Mouse (Mus musculus) forebrain, embryonic 14.5 days (tissue): Measurements from ENCODE around the gene Celf2. TPM values are rescaled to one million over a fixed set of nuclear protein-coding genes. Genes with fewer than 3 reads are reported as not detected.

ENCODE experiments used
- ATAC-seq: fragments of 200-750 bp; cut with Nextera tagmentation; 2 replicates; pipeline ENCODE4 v1.8.0; 2017; ENCODE audit warnings: mild to moderate bottlenecking, moderate library complexity
- DNase-seq: peaks from one replicate; pipeline ENCODE4 v3.0.0-alpha.2; 2015; ENCODE audit warnings: low spot score
- H3K27ac ChIP-seq: fragments of 300-500 bp; sonication (generic); 2 replicates; pipeline ENCODE4 v1.5.1; 2014; ENCODE audit warnings: low read depth, mild to moderate bottlenecking, control low read depth, low read length, moderate library complexity
- H3K27me3 ChIP-seq: fragments of 300-500 bp; sonication (generic); replicated peaks from 2 replicates; pipeline ENCODE4 v1.6.1; 2014; ENCODE audit warnings: low read length, control low read depth, mixed read lengths; ENCODE audit not compliant: control insufficient read depth, insufficient read depth
- H3K36me3 ChIP-seq: fragments of 300-500 bp; sonication (generic); 2 replicates; pipeline ENCODE4 v1.6.1; 2014; ENCODE audit warnings: low read length, control low read depth; ENCODE audit not compliant: control insufficient read depth, insufficient read depth
- H3K4me1 ChIP-seq: fragments of 300-500 bp; sonication (generic); 2 replicates; pipeline ENCODE4 v1.6.1; 2014; ENCODE audit warnings: antibody characterized with exemption, low read length, control low read depth; ENCODE audit not compliant: control insufficient read depth, insufficient read depth
- H3K4me2 ChIP-seq: fragments of 300-500 bp; sonication (generic); 2 replicates; pipeline ENCODE4 v1.6.1; 2014; ENCODE audit warnings: mild to moderate bottlenecking, control low read depth, low read length
- H3K4me3 ChIP-seq: fragments of 300-500 bp; sonication (generic); 2 replicates; pipeline ENCODE4 v1.5.1; 2014; ENCODE audit warnings: low read depth, low read length, control low read depth
- H3K9ac ChIP-seq: fragments of 300-500 bp; sonication (generic); 2 replicates; pipeline ENCODE4 v1.6.1; 2014; ENCODE audit warnings: mild to moderate bottlenecking, low read length, control low read depth, moderate library complexity
- H3K9me3 ChIP-seq: fragments of 300-500 bp; sonication (generic); replicated peaks from 2 replicates; pipeline ENCODE4 v1.6.1; 2016; ENCODE audit warnings: low read length, control low read depth, mixed read lengths; ENCODE audit not compliant: control insufficient read depth
- whole genome bisulfite sequencing: fragments of 180-500 bp; shearing (Covaris S2); extraction: QIAGEN DNeasy Blood & Tissue Kit; methylation state at CpG from one replicate; pipeline ENCODE4 v1.1.7; 2014; 5-methylcytosine and 5-hydroxymethylcytosine counted together
- polyA plus RNA-seq: library from polyadenylated mRNA; unstranded; fragments of >200 nt; fragmentation: Nextera tagmentation; extraction: Ambion mirVana; gene quantifications from 2 replicates; pipeline ENCODE4 v1.2.1, GENCODE M21; 2014

Celf2 gene
- polyA plus RNA-seq, 1 experiment from 2014 or later, result 198 TPM

GRCm38 (mm10) chr2:6598879-6599167 lies 910.5 kb downstream of the Celf2 start:
- H3K36me3 ChIP-seq, result peaks cover 50% of the 10 kb centered on the region
- H3K27ac ChIP-seq, result 0 out of 2 replicates have a peak overlapping the region, but pooled peaks have one; percentile 27
- H3K9ac ChIP-seq, result no peak overlapping the region
- no peak for DNase-seq
- WGBS, result 82% methylated on average over 1 of the region's 1 CpGs
- H3K4me1 ChIP-seq, result peaks cover 23% of the 10 kb centered on the region
- no peaks in the 10 kb centered on the region for H3K27me3 ChIP-seq
- ATAC-seq, result no peak
- H3K9me3 ChIP-seq, result no peaks in the 10 kb centered on the region
- H3K4me2 ChIP-seq, result no peak overlapping the region
- H3K4me3 ChIP-seq, result no peak overlapping the region

GRCm38 (mm10) chr2:6598124-6598878 lies 911.1 kb downstream of the Celf2 start:
- WGBS, result 84% methylated on average over 8 of the region's 8 CpGs
- peaks cover 44% of the 10 kb centered on the region for H3K36me3 ChIP-seq
- DNase-seq (no peak), ATAC-seq (no peak)
- no peak overlapping the region for H3K9ac ChIP-seq
- H3K4me1 ChIP-seq, result peaks cover 26% of the 10 kb centered on the region
- no peaks in the 10 kb centered on the region for H3K9me3 ChIP-seq
- no peak overlapping the region for H3K4me2 ChIP-seq
- H3K27ac ChIP-seq, result no peak overlapping the region
- H3K4me3 ChIP-seq, result no peak overlapping the region
- H3K27me3 ChIP-seq, result no peaks in the 10 kb centered on the region

GRCm38 (mm10) chr2:6594736-6595135 lies 914.6 kb downstream of the Celf2 start:
- Histone ChIP-seq H3K27ac (peak overlapping the region; percentile 80), H3K4me1 (peaks cover 23% of the 10 kb centered on the region), H3K4me2 (no peak overlapping the region), H3K36me3 (peaks cover 28% of the 10 kb centered on the region), H3K4me3 (no peak overlapping the region), H3K9me3 (no peaks in the 10 kb centered on the region), H3K9ac (no peak overlapping the region), H3K27me3 (no peaks in the 10 kb centered on the region)
- DNase-seq (peak; percentile 95), ATAC-seq (peak; percentile 95)
- 0% methylated on average over 1 of the region's 1 CpGs for WGBS

GRCm38 (mm10) chr2:6594160-6594559 lies 915.2 kb downstream of the Celf2 start:
- Histone ChIP-seq H3K27ac (peak overlapping the region; percentile 84), H3K9me3 (no peaks in the 10 kb centered on the region), H3K4me3 (no peak overlapping the region), H3K36me3 (peaks cover 28% of the 10 kb centered on the region), H3K27me3 (no peaks in the 10 kb centered on the region), H3K4me1 (peaks cover 21% of the 10 kb centered on the region), H3K9ac (no peak overlapping the region; the same call in 1 of the 2 replicates), H3K4me2 (no peak overlapping the region)
- ATAC-seq (peak; percentile 79), DNase-seq (peak; percentile 67)
- WGBS, result 15% methylated on average over 3 of the region's 3 CpGs

GRCm38 (mm10) chr2:6593739-6594138 lies 915.6 kb downstream of the Celf2 start:
- Histone ChIP-seq H3K27ac (peak overlapping the region; percentile 84), H3K4me2 (no peak overlapping the region), H3K36me3 (peaks cover 30% of the 10 kb centered on the region), H3K27me3 (no peaks in the 10 kb centered on the region), H3K9ac (peak overlapping the region; percentile 9; the same call in 1 of the 2 replicates), H3K4me3 (no peak overlapping the region), H3K4me1 (peaks cover 20% of the 10 kb centered on the region), H3K9me3 (no peaks in the 10 kb centered on the region)
- ATAC-seq (peak; percentile 7; the same call in 1 of the 2 replicates), DNase-seq (no peak)
- 77% methylated on average over 14 of the region's 14 CpGs for WGBS

GRCm38 (mm10) chr2:6586122-6586681 lies 923.2 kb downstream of the Celf2 start:
- H3K4me3 ChIP-seq, result no peak overlapping the region
- peaks cover 30% of the 10 kb centered on the region for H3K36me3 ChIP-seq
- no peak overlapping the region for H3K27ac ChIP-seq
- no peaks in the 10 kb centered on the region; the same call in 1 of the 2 replicates for H3K4me1 ChIP-seq
- H3K27me3 ChIP-seq, result no peaks in the 10 kb centered on the region
- H3K4me2 ChIP-seq, result no peak overlapping the region
- ATAC-seq (no peak), DNase-seq (no peak)
- no peaks in the 10 kb centered on the region for H3K9me3 ChIP-seq
- H3K9ac ChIP-seq, result no peak overlapping the region
- 90% methylated on average over 10 of the region's 10 CpGs for WGBS

GRCm38 (mm10) chr2:6585069-6585754 lies 924.2 kb downstream of the Celf2 start:
- 88% methylated on average over 7 of the region's 7 CpGs for WGBS
- no peak for DNase-seq
- H3K9me3 ChIP-seq, result no peaks in the 10 kb centered on the region

GRCm38 (mm10) chr2:6582711-6583110 lies 926.7 kb downstream of the Celf2 start:
- Histone ChIP-seq H3K4me3 (no peak overlapping the region), H3K27me3 (no peaks in the 10 kb centered on the region), H3K4me2 (no peak overlapping the region), H3K4me1 (no peaks in the 10 kb centered on the region), H3K27ac (no peak overlapping the region), H3K9ac (no peak overlapping the region), H3K36me3 (peaks cover 31% of the 10 kb centered on the region), H3K9me3 (no peaks in the 10 kb centered on the region)
- DNase-seq, result no peak
- ATAC-seq, result no peak

More at GRCm38 (mm10) chr2:6585069-6585754, 924.2 kb downstream of the Celf2 start:
- H3K27ac ChIP-seq, result no peak overlapping the region
- H3K36me3 ChIP-seq, result peaks cover 32% of the 10 kb centered on the region
- no peak for ATAC-seq
- H3K4me1 ChIP-seq, result no peaks in the 10 kb centered on the region; the same call in 1 of the 2 replicates
- no peak overlapping the region for H3K9ac ChIP-seq
- no peaks in the 10 kb centered on the region for H3K27me3 ChIP-seq
- H3K4me2 ChIP-seq, result no peak overlapping the region
- H3K4me3 ChIP-seq, result no peak overlapping the region

GRCm38 (mm10) chr2:6580066-6580465 lies 929.3 kb downstream of the Celf2 start:
- ATAC-seq (no peak), DNase-seq (no peak)
- H3K4me1 ChIP-seq, result no peaks in the 10 kb centered on the region
- H3K27me3 ChIP-seq, result no peaks in the 10 kb centered on the region
- H3K27ac ChIP-seq, result peak overlapping the region; percentile 18; the same call in 1 of the 2 replicates
- no peak overlapping the region for H3K4me2 ChIP-seq
- no peak overlapping the region for H3K9ac ChIP-seq
- H3K36me3 ChIP-seq, result peaks cover 33% of the 10 kb centered on the region; the same call in 1 of the 2 replicates
- no peak overlapping the region for H3K4me3 ChIP-seq
- H3K9me3 ChIP-seq, result no peaks in the 10 kb centered on the region
- WGBS, result 81% methylated on average over 5 of the region's 5 CpGs
